Mouse (Mus musculus): ENCODE data around the gene A930004D18Rik.

DNA sequence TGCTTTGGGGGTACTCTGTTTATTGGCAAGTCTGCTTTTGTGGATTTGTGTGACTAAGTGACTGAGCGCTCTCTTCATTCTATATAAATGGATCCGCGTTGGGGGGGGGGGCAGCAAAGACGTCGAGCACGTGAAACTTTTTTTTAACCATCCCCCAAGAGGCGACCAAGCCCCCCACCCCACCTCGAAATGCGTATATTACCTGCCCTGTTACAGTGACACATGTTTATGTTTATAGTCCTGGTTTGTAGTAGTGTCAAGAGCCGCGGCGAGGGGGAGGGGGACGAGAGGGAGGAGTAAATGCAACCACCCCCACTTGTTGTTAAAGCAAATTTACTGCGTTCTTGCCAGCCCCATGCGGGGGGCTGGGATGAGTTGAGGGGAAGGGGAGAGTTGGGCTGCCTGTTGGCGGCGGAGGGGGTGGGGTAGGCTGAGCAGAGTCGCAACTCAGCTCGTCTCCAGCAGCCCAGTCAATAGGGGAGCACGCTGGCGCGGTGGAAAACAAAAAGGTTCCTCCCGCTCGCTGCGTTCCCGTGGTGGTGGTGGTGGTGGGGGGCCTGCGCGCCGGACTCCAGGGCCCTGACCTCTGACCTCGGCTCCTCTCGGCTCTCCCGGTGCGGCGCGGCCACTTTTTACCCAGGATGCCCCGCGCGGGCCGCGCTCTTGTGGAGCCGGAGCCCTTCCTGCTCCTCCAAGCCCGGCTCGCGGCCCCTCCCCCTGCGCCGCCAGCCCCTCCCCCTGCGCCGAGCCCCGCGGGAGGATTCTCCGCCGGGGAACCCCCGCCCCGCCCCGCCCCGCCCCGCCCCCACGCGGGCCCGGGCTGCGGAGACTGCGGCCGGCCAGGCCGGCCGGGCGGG, 18.6 kb upstream of the A930004D18Rik start:
- TF ChIP-seq HCFC1 (IDR thresholded peaks at IDR 0.05; ENCODE audit: borderline replicate concordance, insufficient read depth, low read length) (peak; percentile 40; the same call in 1 of the 2 replicates), CHD2 (IDR thresholded peaks at IDR 0.05; ENCODE audit: low read depth, low read length) (no peak), ZC3H11A (IDR thresholded peaks at IDR 0.05; ENCODE audit: borderline replicate concordance, low read depth, low read length) (no peak), MAFK (IDR thresholded peaks at IDR 0.05; ENCODE audit: insufficient read depth, low read depth, low read length) (no peak)
